In genomic region chr7:117428690-117429224, GRCm38 (mm10) we compare ENCODE assay signal across 8 mouse cellular contexts. TPM values are rescaled to one million over a fixed set of nuclear protein-coding genes. Genes with fewer than 3 reads are reported as not detected.
DNase-seq lines count a peak whose midpoint lies in the region; ATAC-seq lines count a peak whose summit lies in the region.

No protein-coding gene starts in this region.

- H3K27ac ChIP-seq in kidney, embryonic 16.5 days (ENCODE audit: low read length) = no peak overlapping the region

- no peaks in the 10 kb centered on the region for H3K36me3 ChIP-seq in kidney, embryonic 16.5 days (ENCODE audit: insufficient read depth, low read length)

- H3K4me1 ChIP-seq in kidney, embryonic 16.5 days (ENCODE audit: insufficient read depth, low read length) = peaks cover 5% of the 10 kb centered on the region; the same call in 1 of the 2 replicates

- H3K4me3 ChIP-seq in kidney, embryonic 16.5 days (ENCODE audit: low read length) = no peak overlapping the region

- intact Hi-C loops in heart, postnatal 36 days (cut with DNase I) = no loop called here

- no peaks in the 10 kb centered on the region for H3K9me3 ChIP-seq in kidney, embryonic 16.5 days (ENCODE audit: low read length)

- DNase-seq in kidney, postnatal 36 days = no peak
- peak; percentile 68 for DNase-seq in embryo, embryonic 10 days (ENCODE audit: low spot score)
- peak; percentile 23 to 31 for DNase-seq in heart, postnatal 36 days
- peak; percentile 58 for DNase-seq in mesoderm, embryonic 11.5 days (ENCODE audit: low read depth, low spot score)
- DNase-seq in thymus, postnatal 10 days (ENCODE audit: low spot score in 2 of 2) = peak; percentile 13 to 14
- no peak for DNase-seq in urinary bladder, postnatal 14 days (ENCODE audit: low spot score)

- no peak overlapping the region for H3K4me2 ChIP-seq in kidney, embryonic 16.5 days (replicated peaks; ENCODE audit: low read depth, low read length)

- H3K27me3 ChIP-seq in kidney, embryonic 16.5 days (ENCODE audit: insufficient read depth, low read length) = no peaks in the 10 kb centered on the region

- 49% methylated on average over 8 of the region's 8 CpGs for WGBS in kidney, embryonic 16.5 days

- no peak overlapping the region for H3K9ac ChIP-seq in kidney, embryonic 16.5 days (replicated peaks; ENCODE audit: low read length)

- ATAC-seq in kidney, embryonic 16.5 days (ENCODE audit: low FRiP score, low TSS enrichment) = peak; percentile 36; the same call in 1 of the 2 replicates
- ATAC-seq in cerebellum, adult (ENCODE audit: insufficient number of reproducible peaks, low FRiP score, low TSS enrichment) = no peak

RNA-seq across cellular contexts. Expression of gene Xylt1, which starts 48.0 kb away (rescaled TPM):
- 1.6 and 1.8 TPM in 2 replicates for polyA plus RNA-seq in kidney, embryonic 16.5 days (2015; fragmentation: Nextera tagmentation; extraction: Ambion mirVana)
- 1 to 10 TPM; 2.5 TPM for total RNA-seq in heart, postnatal 36 days (2021)

Comparison
In these comparisons a context has a peak if more than half of its experiments do, and no peak if none do; other contexts are left out.
1. DNase-seq: peak in embryo, embryonic 10 days (single experiment), heart, postnatal 36 days (2 of 2), mesoderm, embryonic 11.5 days (single experiment) and thymus, postnatal 10 days (2 of 2); none in kidney, postnatal 36 days (0 of 2) and urinary bladder, postnatal 14 days (single experiment).